Mouse (Mus musculus): ENCODE measurements around the gene Primpol. TPM values are rescaled to one million over a fixed set of nuclear protein-coding genes. Genes with fewer than 3 reads are reported as not detected.

Gene Primpol
- total RNA-seq, 1 experiment from 2014 or later: 19.1 TPM

DNA sequence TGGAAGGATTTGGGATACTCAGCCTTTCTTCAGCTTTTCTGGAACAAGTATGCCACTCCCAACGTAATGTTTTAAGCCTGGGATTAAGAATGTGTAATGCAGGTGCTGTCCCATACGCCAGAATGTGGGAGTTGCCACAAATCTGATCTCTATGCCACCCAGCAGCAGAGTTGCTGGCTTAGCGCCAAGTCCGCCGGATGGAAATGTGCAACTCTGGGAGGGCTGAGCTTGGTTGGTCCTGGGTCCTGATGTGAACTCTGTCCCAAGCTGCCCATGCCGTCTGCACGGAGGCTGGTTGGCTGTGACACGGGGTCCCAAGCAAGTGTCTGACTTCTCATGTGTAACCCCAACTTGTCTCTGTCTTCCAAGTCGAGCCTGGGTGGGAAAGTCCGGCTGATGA is 90.2 kb downstream of the Primpol start:
- ATAC-seq (ENCODE audit: extremely low read depth, insufficient number of reproducible peaks, low FRiP score, poor library complexity, severe bottlenecking): no peak

DNA sequence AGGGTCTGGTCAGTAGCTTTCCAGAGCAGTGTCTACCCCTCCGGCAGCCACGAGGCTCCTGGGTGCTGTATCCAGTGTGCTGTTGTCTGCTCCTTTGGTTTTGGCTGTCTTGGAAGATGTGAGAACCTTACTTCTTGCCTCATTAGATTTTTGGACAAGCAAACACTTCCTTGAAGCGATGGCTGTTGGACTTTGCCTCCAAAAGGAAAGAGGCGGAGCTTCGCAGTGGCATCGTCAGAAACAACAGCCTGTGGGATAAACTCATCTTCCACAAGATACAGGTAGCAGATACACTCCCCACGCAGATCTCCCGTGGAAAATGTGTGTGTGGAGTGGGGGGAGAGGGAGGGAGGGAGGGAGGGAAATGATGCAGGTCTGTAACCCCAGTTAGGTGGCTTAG is 90.9 kb downstream of the Primpol start:
- ATAC-seq (ENCODE audit: extremely low read depth, insufficient number of reproducible peaks, low FRiP score, poor library complexity, severe bottlenecking): no peak

Other genes with a start within 250 kb of the Primpol start
- 57.7 and 77.8 TPM in 2 replicates for gene Acsl1, start 146.2 kb downstream of the Primpol start, total RNA-seq (2017)
- gene Cenpu, start 65.2 kb downstream of the Primpol start, total RNA-seq (2017): 5.9 and 10.5 TPM in 2 replicates
- 61.6 and 61.9 TPM in 2 replicates for gene Casp3, start 79 bp upstream of the Primpol start, total RNA-seq (2017)
- gene Irf2, start 122.5 kb upstream of the Primpol start, total RNA-seq (2017): 282 and 327 TPM in 2 replicates